Mouse (Mus musculus): ENCODE measurements around the gene Uap1l1.

Uap1l1 gene

DNA sequence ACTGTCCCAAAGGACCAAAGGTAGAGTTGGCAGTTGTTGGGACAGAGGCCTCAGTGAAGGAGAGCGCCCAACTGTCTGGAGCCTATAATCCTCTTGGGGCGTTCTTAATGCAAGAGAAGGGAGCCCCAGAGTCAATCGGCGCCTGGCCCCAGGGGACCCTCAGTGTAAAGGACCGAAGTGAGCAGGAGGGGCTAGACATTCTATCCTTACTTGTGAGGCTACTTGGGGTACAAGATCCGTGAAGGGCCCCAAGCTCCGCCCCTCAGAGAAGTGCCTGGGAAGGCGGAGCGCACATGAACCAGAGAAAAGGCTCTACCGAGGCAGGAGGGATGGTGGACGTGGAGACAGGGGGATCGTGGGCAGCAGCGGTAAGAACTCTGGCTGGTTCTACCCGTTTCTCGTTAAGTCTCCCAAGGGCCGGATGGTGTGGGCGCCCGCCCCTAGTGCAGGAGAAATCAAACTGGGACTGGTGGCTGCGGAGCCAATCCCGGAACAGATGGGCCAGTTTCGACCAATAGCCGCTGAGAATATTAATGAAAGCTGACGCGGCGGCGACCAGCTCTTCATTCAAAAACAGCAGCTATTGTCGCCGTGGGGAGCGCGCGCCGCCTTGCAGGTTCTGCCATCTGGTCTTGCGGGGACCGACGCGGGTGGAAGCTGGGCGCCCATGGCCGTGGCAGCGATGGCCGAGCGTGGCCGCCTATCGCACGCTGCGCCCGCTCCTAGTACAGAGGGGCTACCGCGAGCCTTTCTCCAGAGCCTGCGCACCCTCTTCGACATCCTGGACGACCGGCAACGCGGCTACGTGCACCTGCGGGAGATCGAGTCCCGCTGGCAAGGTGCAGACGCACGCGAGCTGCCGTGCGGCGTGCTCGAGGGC lies 6.5 kb upstream of the Uap1l1 start, which contains the start of gene Sapcd2:
Gene Sapcd2, plus strand, starts transcription at position 558 of the 880 bp plus-strand sequence.
- in situ Hi-C loops (cut with MboI, MseI): no loop called here

GRCm38 (mm10) chr2:25369996-25370395 lies 4.5 kb upstream of the Uap1l1 start:
- in situ Hi-C loops (cut with MboI, MseI): no loop called here

DNA sequence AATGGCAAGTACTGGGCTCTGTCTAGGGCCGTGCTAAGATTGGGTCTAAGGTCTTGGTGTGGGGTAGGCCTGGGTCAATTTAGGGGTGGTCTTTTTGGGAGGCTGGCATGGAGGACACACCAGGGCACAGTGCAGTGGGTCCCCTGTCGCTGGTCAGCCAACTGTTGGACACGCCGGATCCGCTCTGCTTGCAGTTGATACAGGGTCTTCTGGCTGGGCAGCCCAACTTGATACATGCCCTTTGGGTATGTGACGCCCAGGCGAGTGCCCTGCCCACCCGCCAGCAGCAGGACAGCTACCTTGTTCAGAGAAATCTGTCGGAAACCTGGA lies 756 bp downstream of the Uap1l1 start:
- in situ Hi-C loops (cut with MboI, MseI): loop anchor here in 1 of 2 experiments (5.0 kb wide), 1 partner anchor 1658 kb away; no protein-coding TSS in a partner anchor

DNA sequence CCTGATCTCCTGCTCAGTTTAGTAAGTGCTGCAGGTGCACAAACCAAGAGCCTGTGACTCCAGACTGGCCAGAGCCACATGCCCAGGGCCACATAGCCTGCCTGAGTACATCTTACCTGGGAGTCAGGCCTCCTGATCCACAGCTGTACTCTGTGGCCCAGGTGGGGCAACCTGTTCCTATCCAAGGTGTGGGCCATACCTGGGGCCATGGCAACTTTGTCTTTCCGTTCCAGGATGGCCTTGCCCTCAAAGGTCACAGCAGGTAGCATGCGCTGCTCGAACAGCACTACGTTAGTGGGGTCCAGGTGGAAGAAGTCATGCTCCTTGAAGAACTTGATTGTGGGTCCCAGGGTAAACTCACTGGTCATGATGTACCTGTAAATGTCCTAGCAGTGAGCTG lies 1.2 kb downstream of the Uap1l1 start:
- in situ Hi-C loops (cut with MboI, MseI): loop anchor here in 1 of 2 experiments (5.0 kb wide), 1 partner anchor 1658 kb away; no protein-coding TSS in a partner anchor

DNA sequence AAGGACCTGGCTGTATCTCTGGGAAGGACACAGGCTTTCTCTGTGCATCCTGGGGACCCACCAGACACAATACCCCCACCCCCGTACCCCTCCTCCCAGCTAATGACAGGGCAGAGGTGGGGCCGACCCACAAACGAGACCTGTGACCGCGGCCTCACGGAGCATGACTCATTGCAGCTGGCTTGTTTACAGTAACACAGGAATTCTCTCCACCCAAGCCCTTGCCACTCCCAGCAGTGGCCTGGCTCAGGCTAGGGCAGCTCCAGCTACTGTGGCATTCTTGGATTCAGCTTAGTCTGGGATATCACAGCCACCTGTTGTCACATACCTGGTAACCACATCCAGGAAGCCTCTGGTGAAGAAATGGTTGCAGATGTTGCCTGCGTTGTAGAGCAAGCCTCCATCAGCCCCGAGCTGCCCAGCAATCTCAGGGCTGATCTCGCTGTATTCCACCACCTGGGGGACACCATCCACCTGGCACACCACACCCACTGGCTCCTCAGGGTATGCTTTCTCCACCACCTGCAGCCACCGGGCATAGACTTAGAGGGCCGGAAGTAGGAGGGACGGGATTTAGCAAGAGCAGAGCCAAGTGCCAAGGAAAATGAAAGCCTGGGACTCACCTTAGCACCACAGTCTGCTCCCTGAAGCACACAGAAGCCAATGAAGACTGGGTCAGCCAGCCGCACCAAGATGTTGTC lies 1.9 kb downstream of the Uap1l1 start:
- in situ Hi-C loops (cut with MboI, MseI): loop anchor here in 1 of 2 experiments (5.0 kb wide), 1 partner anchor 1659 kb away; no protein-coding TSS in a partner anchor

DNA sequence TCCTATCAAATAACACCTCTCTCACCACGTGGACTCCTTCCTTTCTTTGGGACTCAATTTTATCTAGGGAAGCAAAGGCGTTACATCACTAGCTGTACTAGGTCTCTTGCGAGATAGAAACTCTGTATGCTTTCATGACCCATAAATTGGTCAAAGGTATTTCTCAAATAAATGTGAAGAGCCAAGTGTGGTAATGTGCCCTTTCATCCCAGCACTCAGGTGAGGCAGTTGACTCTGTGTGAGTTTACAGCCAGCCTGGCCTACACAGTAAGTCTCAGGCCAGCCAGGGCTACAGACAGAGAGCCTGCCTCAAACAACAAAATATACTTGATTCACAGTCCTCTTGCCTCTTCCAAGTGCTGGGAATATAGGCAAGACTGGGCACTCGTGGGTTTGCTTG lies 5.6 kb downstream of the Uap1l1 start:
- in situ Hi-C loops (cut with MboI, MseI): loop anchor here in 1 of 2 experiments (5.0 kb wide), 1 partner anchor 1662 kb away; no protein-coding TSS in a partner anchor

DNA sequence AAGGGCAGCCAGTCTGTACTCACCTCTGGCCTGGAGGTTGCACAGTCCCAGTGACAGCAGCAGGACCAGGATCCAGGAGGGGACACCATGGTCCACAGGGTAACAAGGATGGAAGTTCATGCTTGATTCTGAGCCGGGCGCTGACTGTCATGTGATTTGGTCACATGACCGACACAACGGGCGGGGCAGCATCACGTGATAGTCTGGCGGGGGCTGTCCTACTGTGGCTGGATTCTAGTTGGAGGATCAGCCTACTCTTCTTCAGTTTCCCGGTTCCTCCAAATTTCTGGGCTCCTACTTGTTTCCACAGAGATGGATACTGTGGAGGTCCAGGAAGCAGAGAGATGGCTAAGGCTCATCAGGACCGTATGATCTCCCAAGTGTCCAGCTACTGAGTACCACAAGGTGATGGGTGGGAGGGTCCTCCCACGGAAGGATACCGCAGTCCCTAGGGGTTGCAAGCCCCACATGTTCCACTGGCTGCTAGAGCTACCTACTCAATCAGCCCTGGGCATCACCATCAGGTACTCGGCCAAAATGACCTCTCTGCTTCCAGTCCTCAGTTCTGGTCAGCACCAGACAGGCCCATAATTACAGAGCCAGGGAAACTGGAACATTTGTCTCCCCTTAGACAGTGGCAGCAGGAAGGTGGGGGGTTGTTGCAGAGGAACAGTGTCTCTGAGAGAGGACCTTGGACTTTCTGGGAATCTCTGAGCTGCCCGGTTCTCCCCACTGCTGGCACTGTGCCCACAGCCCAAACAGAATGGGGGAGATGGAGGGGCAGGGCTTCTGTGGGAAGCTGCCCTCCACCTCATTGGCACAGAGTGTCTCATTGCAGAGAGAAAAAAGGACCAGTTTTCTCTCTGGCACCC lies 9.0 kb downstream of the Uap1l1 start, which contains the start of gene Dpp7:
Gene Dpp7, minus strand, starts transcription at position 152 of the 872 bp plus-strand sequence.
- in situ Hi-C loops (cut with MboI, MseI): no loop called here

GRCm38 (mm10) chr2:25355419-25356066 lies 9.9 kb downstream of the Uap1l1 start:
- in situ Hi-C loops (cut with MboI, MseI): no loop called here

GRCm38 (mm10) chr2:25354211-25354610 lies 11.3 kb downstream of the Uap1l1 start:
- in situ Hi-C loops (cut with MboI, MseI): no loop called here

GRCm38 (mm10) chr2:25350701-25351100 lies 14.8 kb downstream of the Uap1l1 start:
- in situ Hi-C loops (cut with MboI, MseI): no loop called here

DNA sequence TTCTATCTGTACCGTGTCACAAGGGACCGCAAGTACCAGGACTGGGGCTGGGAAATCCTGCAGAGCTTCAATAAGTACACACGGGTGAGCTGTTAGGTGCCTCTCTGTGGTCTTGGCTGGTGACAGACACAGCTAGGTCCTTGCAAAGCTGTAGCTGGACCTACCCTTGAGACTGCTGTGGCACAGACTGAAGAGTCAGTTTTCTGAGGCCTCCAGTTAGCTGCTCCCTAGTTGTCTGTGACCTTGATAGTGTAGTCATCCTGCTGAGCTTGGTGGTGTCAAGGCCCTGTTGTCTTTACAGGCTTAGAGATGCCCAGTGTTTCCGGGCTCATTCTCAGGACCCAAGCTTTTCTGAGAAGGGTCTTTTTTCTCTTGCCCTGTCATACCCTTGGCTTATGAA lies 16.0 kb downstream of the Uap1l1 start:
- in situ Hi-C loops (cut with MboI, MseI): no loop called here

- in situ Hi-C loops (cut with MboI, MseI): no loop called here
These were observed 17.3 kb downstream of the Uap1l1 start for GRCm38 (mm10) chr2:25348162-25348561.

DNA sequence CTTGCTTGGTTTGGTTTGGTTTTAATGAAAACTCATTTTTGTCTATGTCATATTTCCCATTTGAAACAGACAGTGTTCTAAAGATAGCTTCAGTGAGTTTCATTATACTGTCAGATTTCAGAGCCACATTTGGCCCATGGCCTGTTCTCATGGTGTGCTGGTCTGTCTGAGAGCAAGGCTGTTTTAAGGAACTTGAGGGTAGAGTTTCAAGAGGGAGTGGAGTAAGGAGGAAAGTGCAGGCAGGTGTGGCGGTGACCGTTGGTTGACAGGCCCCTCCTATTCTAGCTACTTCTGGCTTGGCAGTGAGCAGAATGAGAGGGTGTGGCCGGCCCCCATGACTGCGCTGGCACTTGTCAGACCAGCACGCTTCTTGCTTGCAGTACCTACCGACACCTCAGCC lies 27.2 kb downstream of the Uap1l1 start:
- in situ Hi-C loops (cut with MboI, MseI): loop anchor here in 1 of 2 experiments (10.0 kb wide), 1 partner anchor 64 kb away; the partner anchor contains the start of genes Anapc2 and Ssna1

DNA sequence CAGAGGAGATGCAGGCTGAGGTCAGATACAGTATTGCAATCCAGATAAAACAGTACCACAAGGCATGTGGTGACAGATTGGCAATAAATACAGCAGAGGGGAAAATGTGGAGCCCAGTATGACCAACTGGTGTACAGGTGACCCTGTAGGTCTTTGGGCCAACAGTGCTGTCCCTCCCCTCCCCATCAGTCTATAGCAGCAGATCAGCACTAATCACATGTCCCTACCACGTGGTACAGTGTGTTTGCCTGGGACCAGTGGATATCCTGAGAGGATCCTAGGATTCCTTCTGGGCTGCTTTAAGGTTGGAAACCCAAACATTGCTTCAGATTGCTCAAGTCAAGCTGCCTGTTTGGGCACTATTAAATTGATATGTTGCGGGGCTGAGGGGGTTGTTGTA lies 31.9 kb downstream of the Uap1l1 start:
- in situ Hi-C loops (cut with MboI, MseI): loop anchor here (5.0 to 10.0 kb wide), 2 partner anchors 59 to 61 kb away; partner anchors contain the start of genes Anapc2 (in 2 of the 2) and Ssna1 (in 2 of the 2)

DNA sequence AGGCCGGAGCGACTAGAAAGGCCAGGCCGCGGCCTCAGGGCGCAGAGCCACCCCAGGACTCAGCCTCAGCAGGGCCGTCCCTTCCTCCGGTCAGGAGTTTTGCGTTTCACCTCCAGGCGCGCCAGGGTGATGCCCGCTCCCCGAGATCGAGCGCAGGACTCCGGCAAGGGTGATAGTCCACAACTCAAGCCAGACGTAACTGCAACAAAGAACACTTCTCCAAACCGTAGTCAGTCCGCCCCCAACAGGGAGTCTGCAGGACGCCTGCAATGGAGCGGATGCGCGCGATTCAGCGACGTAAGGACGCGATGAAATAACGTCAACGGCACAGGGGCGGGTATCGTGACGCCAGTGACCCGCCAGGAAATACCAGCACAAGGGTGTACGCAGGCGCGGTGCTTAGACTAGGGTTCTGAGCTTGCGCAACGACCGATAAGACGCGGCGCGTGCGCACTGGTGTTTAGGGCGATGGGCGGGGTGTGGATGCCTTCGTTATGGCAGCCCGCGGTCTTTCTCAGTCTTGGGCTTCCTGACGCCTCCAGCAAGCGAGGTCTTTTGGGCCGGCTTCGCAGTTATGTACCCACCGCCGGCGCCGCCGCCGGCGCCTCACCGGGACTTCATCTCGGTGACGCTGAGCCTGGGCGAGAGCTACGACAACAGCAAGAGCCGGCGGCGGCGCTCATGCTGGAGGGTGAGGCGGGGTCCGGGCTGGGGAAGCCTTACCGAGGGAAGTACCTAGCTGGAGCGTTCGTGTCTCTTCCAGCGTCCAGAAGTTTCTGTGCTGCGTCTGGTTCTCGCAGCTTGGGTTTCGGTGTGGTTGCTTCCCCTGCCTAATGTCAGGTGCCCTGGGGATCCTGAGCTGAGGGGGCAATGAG lies 33.0 kb downstream of the Uap1l1 start, which contains the start of gene Man1b1:
Gene Man1b1, plus strand, starts transcription at position 53 of the 875 bp plus-strand sequence.
- in situ Hi-C loops (cut with MboI, MseI): loop anchor here (5.0 to 10.0 kb wide), 2 partner anchors 58 to 60 kb away; partner anchors contain the start of genes Anapc2 (in 2 of the 2) and Ssna1 (in 2 of the 2)

DNA sequence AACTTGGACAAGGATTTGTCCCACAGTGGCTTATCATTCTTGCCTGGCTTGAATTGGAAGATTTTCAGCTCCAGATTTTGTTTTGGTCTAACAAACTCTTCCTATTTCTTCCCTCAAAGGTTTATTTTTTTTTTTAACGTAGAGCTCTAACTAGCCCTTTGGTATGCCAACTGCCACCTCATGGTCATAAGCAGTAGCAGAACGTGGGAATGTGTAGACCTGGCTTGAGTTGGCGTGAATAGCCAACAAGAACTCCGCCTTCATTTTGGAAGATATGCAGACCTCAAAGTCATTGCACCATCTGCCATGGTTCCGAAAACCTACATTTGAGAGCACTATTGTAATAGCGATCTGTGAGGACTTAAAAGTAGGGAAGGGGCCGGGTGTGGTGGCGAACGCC lies 34.0 kb downstream of the Uap1l1 start:
- in situ Hi-C loops (cut with MboI, MseI): loop anchor here (5.0 to 10.0 kb wide), 2 partner anchors 57 to 59 kb away; partner anchors contain the start of genes Anapc2 (in 2 of the 2) and Ssna1 (in 2 of the 2)

DNA sequence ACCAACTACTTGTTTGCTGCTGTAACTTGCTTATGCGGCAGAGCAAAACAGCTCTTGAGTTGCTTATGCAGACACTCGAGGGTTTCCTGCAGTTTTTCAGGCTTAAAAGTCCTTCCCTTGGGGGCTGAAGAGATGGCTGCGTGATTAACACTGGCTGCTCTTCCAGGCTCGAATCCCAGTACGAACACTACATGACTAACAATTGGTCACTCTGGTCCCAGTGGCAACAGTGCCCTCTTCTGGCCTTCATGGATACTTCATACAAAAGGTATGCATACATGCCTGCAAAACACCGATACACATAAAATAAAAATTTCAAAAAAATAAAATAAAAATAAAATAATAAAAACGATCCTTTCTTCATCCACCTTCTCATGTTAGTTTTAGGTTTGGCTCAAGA lies 37.0 kb downstream of the Uap1l1 start:
- in situ Hi-C loops (cut with MboI, MseI): no loop called here

DNA sequence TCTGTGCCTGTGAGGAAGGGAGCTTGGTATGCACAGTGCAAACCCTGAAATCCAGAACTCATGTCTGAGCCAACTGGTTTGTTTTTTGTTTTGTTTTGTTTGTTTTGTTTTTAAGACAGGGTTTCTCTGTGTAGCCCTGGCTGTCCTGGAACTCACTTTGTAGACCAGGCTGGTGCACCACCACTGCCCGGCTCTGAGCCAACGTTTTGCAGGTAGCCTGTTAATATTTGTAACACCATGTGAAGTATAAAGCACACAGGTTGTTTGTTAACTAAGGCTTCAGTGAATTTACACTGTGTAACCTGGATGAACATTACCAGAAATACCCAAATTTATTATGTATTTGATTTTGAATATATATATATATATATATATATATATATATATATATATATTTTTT lies 39.4 kb downstream of the Uap1l1 start:
- in situ Hi-C loops (cut with MboI, MseI): no loop called here

- in situ Hi-C loops (cut with MboI, MseI): no loop called here
These were observed 45.4 kb downstream of the Uap1l1 start for GRCm38 (mm10) chr2:25320084-25320483.
